Mouse (Mus musculus) hindbrain, embryonic 10.5 days (tissue): ENCODE data around the gene Zc3h12a. TPM values are rescaled to one million over a fixed set of nuclear protein-coding genes. Genes with fewer than 3 reads are reported as not detected.
A peak's percentile ranks its signal among the peaks of the same experiment; 100 is the strongest.

ENCODE experiments used
- DNase-seq: peaks from one replicate; pipeline ENCODE4 v3.0.0-alpha.2; 2017; ENCODE audit warnings: low spot score
- H3K27ac ChIP-seq: fragments of 300-500 bp; sonication (generic); 2 replicates; pipeline ENCODE4 v1.5.1; 2016; ENCODE audit warnings: mild to moderate bottlenecking, moderate library complexity
- H3K27me3 ChIP-seq: fragments of 300-500 bp; sonication (generic); 2 replicates; pipeline ENCODE4 v1.6.1; 2016; ENCODE audit warnings: mild to moderate bottlenecking; ENCODE audit not compliant: poor library complexity, insufficient read depth, severe bottlenecking
- H3K36me3 ChIP-seq: fragments of 300-500 bp; sonication (generic); 2 replicates; pipeline ENCODE4 v1.6.1; 2016; ENCODE audit warnings: mild to moderate bottlenecking, moderate library complexity
- H3K4me1 ChIP-seq: fragments of 300-500 bp; sonication (generic); replicated peaks from 2 replicates; pipeline ENCODE4 v1.6.1; 2016; ENCODE audit warnings: mild to moderate bottlenecking
- H3K4me3 ChIP-seq: fragments of 300-500 bp; sonication (generic); 2 replicates; pipeline ENCODE4 v1.5.1; 2016; ENCODE audit warnings: mild to moderate bottlenecking, moderate library complexity
- H3K9me3 ChIP-seq: fragments of 300-500 bp; sonication (generic); 2 replicates; pipeline ENCODE4 v1.6.1; 2016; ENCODE audit warnings: mild to moderate bottlenecking, moderate library complexity
- WGBS: fragments of 180-500 bp; shearing (Covaris S2); methylation state at CpG from one replicate; pipeline ENCODE4 v1.1.7; 2016; 5-methylcytosine and 5-hydroxymethylcytosine counted together
- polyA plus RNA-seq: library from polyadenylated mRNA; unstranded; fragments of >200 nt; fragmentation: Nextera tagmentation; extraction: Ambion mirVana; gene quantifications from 2 replicates; pipeline ENCODE4 v1.2.1, GENCODE M21; 2016

Zc3h12a gene
- polyA plus RNA-seq = 0.20 and 0.65 TPM in 2 replicates

DNA sequence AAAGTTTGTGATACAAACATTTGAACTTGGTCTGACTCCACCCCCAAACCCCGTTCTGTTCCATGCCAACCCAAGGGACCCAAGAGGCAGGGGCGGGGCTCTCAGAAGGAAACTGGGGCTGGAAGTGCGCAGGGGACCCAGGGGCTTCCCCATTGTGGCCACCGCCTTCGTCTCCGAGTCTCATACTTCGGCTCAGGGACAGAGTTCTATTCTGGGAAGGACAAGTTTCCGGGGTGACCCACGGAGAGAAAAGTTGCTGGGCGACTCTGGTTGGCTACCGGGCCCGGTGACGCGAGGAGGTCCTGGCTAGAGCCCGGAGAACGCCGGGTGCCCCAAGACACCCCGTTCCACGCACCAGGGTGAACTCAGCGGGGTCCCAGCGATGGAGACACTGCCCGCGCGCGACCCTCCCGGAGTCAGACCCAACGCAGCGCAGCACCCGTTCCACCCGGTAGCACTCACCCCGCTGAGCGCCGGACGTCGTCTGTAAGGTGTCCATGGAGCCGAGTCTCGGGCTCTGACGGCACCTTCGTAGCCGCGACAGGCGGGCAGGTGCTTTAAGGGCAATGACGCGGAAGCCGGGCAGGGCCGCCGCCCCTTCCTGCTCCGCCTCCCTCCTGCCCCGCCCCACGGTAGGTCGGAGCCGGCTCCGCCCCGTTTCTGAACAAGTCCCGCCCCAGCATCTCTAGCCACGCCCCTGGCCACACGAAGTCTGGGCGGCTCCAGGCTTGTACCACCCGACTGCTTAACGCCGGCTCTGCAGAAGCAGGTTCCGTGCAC lies at the start of gene Zc3h12a:
Gene Zc3h12a (minus strand): TSS at position 536 of the 780 bp plus-strand sequence.
- DNase-seq = peak; percentile 88
- peaks cover 52% of the 10 kb centered on the region for H3K27me3 ChIP-seq
- peak within 1 kb of the TSS; percentile 86 for H3K4me3 ChIP-seq
- H3K9me3 ChIP-seq = no peaks in the 10 kb centered on the region
- peaks cover 57% of the 10 kb centered on the region for H3K4me1 ChIP-seq
- no peaks in the 10 kb centered on the region for H3K36me3 ChIP-seq
- WGBS = 2% methylated on average over 62 of the region's 62 CpGs
- peak within 1 kb of the TSS; percentile 78 for H3K27ac ChIP-seq

- WGBS = 38% methylated on average over 13 of the region's 13 CpGs
- Histone ChIP-seq H3K4me3 (no peak overlapping the region), H3K27me3 (no peaks in the 10 kb centered on the region), H3K27ac (no peak overlapping the region; the same call in 1 of the 2 replicates), H3K9me3 (no peaks in the 10 kb centered on the region), H3K36me3 (no peaks in the 10 kb centered on the region), H3K4me1 (peaks cover 24% of the 10 kb centered on the region)
- peak; percentile 47 for DNase-seq
Observed at GRCm38 (mm10) chr4:125176639-125177165, 49.1 kb upstream of the Zc3h12a start.

DNA sequence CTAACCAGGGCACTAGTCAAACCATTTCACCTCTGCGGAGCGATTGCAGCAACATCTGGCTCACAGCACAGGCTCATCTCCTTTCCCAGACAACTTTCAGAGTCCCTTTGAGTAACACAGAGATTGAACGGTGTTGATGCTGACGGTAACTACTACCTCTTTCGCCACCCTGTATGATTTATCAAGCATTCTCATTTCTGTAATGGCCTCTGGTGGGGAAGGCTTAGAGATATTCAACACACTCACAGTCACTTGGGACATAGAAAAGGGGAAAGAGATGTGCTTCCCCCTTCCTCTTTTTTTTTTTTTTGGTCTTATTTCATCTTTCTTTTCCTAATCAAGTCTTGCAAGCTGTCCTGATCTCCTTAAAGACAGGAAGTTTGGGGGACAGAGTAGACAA lies 48.5 kb upstream of the Zc3h12a start:
- no peaks in the 10 kb centered on the region for H3K9me3 ChIP-seq
- no peaks in the 10 kb centered on the region for H3K36me3 ChIP-seq
- 90% methylated on average over 5 of the region's 5 CpGs for WGBS
- no peak overlapping the region for H3K4me3 ChIP-seq
- DNase-seq = no peak
- no peaks in the 10 kb centered on the region for H3K27me3 ChIP-seq
- H3K4me1 ChIP-seq = peaks cover 29% of the 10 kb centered on the region
- no peak overlapping the region for H3K27ac ChIP-seq

DNA sequence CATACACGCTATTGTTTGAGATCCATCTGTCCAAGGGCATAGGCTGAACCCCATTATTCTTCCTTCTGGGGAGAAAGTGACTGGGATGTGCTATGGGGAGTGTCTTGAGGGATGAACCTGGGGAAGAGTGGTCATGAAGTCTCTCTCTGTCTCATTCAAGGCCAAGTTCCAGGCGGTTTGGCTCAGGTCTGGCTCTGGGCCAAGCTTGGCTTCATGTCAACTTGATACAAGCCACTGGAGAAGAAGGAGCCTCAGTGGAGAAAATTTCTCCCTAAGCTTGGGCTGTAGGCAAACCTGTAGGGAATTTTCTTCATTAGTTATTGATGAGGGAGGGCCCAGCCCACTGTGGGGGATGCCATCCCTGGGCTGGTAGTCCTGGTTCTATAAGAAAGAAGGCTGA lies 48.0 kb upstream of the Zc3h12a start:
- no peak for DNase-seq
- WGBS = 89% methylated on average over 2 of the region's 2 CpGs
- Histone ChIP-seq H3K9me3 (no peaks in the 10 kb centered on the region), H3K4me3 (no peak overlapping the region), H3K4me1 (peaks cover 29% of the 10 kb centered on the region), H3K36me3 (no peaks in the 10 kb centered on the region), H3K27ac (no peak overlapping the region), H3K27me3 (no peaks in the 10 kb centered on the region)

GRCm38 (mm10) chr4:125174516-125175185 lies 47.0 kb upstream of the Zc3h12a start:
- peaks cover 29% of the 10 kb centered on the region for H3K4me1 ChIP-seq
- WGBS = 87% methylated on average over 5 of the region's 5 CpGs
- H3K27me3 ChIP-seq = no peaks in the 10 kb centered on the region
- no peaks in the 10 kb centered on the region for H3K36me3 ChIP-seq
- no peak for DNase-seq
- no peaks in the 10 kb centered on the region for H3K9me3 ChIP-seq
- no peak overlapping the region for H3K4me3 ChIP-seq
- H3K27ac ChIP-seq = no peak overlapping the region

- no peaks in the 10 kb centered on the region for H3K36me3 ChIP-seq
- H3K4me3 ChIP-seq = no peak overlapping the region
- peaks cover 29% of the 10 kb centered on the region for H3K4me1 ChIP-seq
- no peak overlapping the region for H3K27ac ChIP-seq
- no peaks in the 10 kb centered on the region for H3K27me3 ChIP-seq
- H3K9me3 ChIP-seq = no peaks in the 10 kb centered on the region
- 80% methylated on average over 5 of the region's 5 CpGs for WGBS
- no peak for DNase-seq
Observed at GRCm38 (mm10) chr4:125173150-125173549, 45.5 kb upstream of the Zc3h12a start.

GRCm38 (mm10) chr4:125172736-125173135 lies 45.1 kb upstream of the Zc3h12a start:
- H3K9me3 ChIP-seq = no peaks in the 10 kb centered on the region

DNA sequence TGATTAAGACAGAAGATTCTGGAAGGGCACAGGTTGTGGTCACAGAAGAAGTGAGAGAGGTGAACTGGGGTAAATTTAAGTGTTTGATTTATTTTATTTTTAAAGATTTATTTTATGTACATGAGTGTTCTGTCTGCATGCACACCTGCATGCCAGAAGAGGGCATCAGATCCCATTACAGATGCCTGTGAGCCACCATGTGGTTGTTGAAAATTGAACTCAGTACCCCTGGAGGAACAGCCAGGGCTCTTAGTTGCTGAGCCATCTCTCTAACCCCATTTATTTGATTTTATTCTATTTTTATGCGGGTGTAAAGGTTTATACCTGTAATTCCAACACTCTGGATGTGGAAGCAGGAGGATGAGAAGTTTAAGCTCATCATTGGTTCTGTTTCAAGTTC lies 40.1 kb upstream of the Zc3h12a start:
- DNase-seq = no peak
- H3K27ac ChIP-seq = no peak overlapping the region
- no peaks in the 10 kb centered on the region for H3K36me3 ChIP-seq
- H3K9me3 ChIP-seq = no peaks in the 10 kb centered on the region
- H3K4me3 ChIP-seq = no peak overlapping the region
- WGBS = 71% methylated on average over 1 of the region's 1 CpGs
- peaks cover 17% of the 10 kb centered on the region; the same call in 1 of the 2 replicates for H3K4me1 ChIP-seq
- H3K27me3 ChIP-seq = peaks cover 14% of the 10 kb centered on the region; the same call in 1 of the 2 replicates

More at GRCm38 (mm10) chr4:125172736-125173135, 45.1 kb upstream of the Zc3h12a start:
- H3K4me1 ChIP-seq = peaks cover 26% of the 10 kb centered on the region
- no peak overlapping the region for H3K27ac ChIP-seq
- DNase-seq = no peak
- H3K27me3 ChIP-seq = no peaks in the 10 kb centered on the region
- H3K36me3 ChIP-seq = no peaks in the 10 kb centered on the region
- 92% methylated on average over 13 of the region's 13 CpGs for WGBS
- no peak overlapping the region for H3K4me3 ChIP-seq

- Histone ChIP-seq H3K4me3 (no peak overlapping the region), H3K36me3 (no peaks in the 10 kb centered on the region), H3K9me3 (no peaks in the 10 kb centered on the region), H3K27ac (no peak overlapping the region), H3K4me1 (peaks cover 21% of the 10 kb centered on the region; the same call in 1 of the 2 replicates), H3K27me3 (peaks cover 34% of the 10 kb centered on the region)
- DNase-seq = no peak
- WGBS = 92% methylated on average over 6 of the region's 6 CpGs
Observed at GRCm38 (mm10) chr4:125164861-125165260, 37.2 kb upstream of the Zc3h12a start.

DNA sequence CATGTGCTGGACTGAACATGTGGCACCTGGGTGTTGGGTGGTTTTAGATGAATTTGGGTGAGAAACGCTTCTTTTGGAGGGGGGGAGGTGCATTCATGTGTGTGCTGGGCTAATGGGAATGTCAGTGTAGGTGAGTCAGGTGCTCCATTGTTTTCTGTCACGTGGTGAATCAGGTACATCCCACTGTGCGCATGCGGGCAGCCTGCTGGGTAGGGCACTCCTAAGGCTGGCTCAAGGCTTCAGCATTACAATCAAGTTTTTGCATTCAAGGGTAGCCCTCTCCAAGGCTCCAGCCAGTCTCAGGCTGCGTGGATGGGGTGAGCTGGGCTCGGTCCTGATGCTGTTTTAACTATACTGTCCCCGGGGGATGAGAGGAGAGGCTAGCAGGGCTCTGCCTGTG lies 35.1 kb upstream of the Zc3h12a start:
- H3K36me3 ChIP-seq = no peaks in the 10 kb centered on the region
- peaks cover 37% of the 10 kb centered on the region for H3K27me3 ChIP-seq
- WGBS = 54% methylated on average over 7 of the region's 7 CpGs
- DNase-seq = no peak
- H3K9me3 ChIP-seq = no peaks in the 10 kb centered on the region
- H3K27ac ChIP-seq = no peak overlapping the region
- H3K4me1 ChIP-seq = peaks cover 26% of the 10 kb centered on the region; the same call in 1 of the 2 replicates
- no peak overlapping the region for H3K4me3 ChIP-seq

- DNase-seq = no peak
- Histone ChIP-seq H3K4me3 (no peak overlapping the region), H3K36me3 (no peaks in the 10 kb centered on the region), H3K4me1 (peaks cover 18% of the 10 kb centered on the region; the same call in 1 of the 2 replicates), H3K9me3 (no peaks in the 10 kb centered on the region), H3K27me3 (peaks cover 37% of the 10 kb centered on the region), H3K27ac (no peak overlapping the region)
- 42% methylated on average over 8 of the region's 8 CpGs for WGBS
Observed at GRCm38 (mm10) chr4:125161392-125161791, 33.8 kb upstream of the Zc3h12a start.

DNA sequence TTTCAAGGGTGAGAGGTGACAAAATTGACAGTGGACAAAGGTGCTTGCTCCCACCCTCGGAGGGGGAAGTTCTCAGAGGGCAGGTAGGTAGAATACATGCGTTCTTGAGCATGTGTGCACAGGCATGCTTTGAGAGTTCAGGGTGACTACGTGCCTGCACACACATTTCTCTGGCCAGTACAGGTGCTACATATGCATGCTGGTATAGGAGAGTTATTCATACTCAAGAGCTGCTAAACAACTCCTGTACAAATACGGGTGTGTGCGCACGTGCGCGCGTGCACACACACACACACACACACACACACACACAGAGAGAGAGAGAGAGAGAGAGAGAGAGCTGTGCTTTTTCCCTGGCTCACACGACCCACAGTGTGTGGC lies 33.3 kb upstream of the Zc3h12a start:
- H3K9me3 ChIP-seq = no peaks in the 10 kb centered on the region
- no peak overlapping the region for H3K27ac ChIP-seq
- no peak overlapping the region for H3K4me3 ChIP-seq
- peaks cover 18% of the 10 kb centered on the region; the same call in 1 of the 2 replicates for H3K4me1 ChIP-seq
- DNase-seq = no peak
- peaks cover 37% of the 10 kb centered on the region for H3K27me3 ChIP-seq
- no peaks in the 10 kb centered on the region for H3K36me3 ChIP-seq
- WGBS = 71% methylated on average over 10 of the region's 10 CpGs
